Mouse (Mus musculus): Measurements from ENCODE around the gene Shisa4.

- TF ChIP-seq FLI1 (IDR thresholded peaks at IDR 0.05; ENCODE audit: low read length) (no peak), GATA1 (IDR thresholded peaks at IDR 0.05; ENCODE audit: borderline replicate concordance, low read length) (no peak)
These were observed 33.9 kb upstream of the Shisa4 start for GRCm38 (mm10) chr1:135408973-135409372.

Data from megakaryocyte, embryonic 14.5 days (primary cell).